Mouse (Mus musculus): ENCODE data around the gene Hipk3.

Hipk3 gene

DNA sequence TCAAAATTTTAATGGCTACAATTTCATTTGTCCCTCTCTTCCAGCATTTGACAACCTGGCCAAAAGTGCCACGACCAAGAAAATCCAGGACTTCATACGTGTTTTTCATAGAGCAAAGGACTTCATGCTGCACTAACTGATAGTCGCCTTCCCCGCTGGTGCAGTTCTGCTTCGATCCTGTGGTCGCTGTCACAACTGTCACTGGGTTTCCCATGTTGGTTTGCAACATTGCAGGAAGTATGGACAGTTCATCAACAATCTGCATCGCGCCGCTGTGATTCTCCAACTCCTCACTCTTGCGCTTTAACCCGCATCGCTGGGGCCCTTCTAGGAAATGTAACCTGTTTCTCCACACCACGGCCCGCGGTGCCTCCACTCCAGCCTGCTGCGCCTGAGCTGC lies 23.1 kb downstream of the Hipk3 start:
- no peak for DNase-seq (ENCODE audit: low spot score in 2 of 2)

DNA sequence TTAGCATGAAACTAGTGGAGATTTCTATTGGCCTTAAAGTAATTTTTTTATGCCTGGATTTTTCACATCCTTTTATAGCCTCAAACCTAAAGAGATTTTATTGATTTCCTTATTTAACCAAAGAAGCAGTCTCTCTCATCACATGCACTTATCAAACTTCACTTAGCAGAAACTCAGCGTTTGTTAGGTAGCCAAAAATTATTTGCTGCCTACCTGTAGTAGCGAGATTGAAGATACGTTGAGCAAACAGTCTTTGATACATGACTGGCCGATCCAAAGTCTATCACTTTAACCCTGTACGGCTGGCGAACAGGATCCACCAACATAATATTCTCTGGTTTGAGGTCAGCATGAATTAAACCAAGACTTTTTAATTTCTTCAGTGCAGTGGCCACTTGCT lies 23.7 kb downstream of the Hipk3 start:
- DNase-seq (ENCODE audit: low spot score in 2 of 2) = no peak

DNA sequence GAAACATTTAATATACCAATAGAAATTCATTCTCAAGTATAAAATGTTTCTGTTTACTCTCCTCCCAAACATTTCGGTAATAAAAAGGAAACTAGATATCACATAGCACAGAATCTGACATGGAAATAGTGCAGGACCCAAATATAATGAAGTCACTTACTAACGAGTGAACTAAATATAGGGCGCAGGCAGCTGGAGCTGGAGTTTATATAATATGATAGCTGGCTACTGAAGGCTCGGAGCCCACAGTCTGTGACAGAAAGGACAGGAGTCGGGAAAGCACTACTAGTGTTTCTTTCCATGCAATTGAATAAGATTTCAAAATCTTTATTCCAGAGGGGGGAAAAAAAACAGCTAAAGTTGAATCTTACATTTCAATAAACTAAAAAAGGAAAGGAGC lies 25.8 kb downstream of the Hipk3 start:
- no peak for DNase-seq (ENCODE audit: low spot score in 2 of 2)

DNA sequence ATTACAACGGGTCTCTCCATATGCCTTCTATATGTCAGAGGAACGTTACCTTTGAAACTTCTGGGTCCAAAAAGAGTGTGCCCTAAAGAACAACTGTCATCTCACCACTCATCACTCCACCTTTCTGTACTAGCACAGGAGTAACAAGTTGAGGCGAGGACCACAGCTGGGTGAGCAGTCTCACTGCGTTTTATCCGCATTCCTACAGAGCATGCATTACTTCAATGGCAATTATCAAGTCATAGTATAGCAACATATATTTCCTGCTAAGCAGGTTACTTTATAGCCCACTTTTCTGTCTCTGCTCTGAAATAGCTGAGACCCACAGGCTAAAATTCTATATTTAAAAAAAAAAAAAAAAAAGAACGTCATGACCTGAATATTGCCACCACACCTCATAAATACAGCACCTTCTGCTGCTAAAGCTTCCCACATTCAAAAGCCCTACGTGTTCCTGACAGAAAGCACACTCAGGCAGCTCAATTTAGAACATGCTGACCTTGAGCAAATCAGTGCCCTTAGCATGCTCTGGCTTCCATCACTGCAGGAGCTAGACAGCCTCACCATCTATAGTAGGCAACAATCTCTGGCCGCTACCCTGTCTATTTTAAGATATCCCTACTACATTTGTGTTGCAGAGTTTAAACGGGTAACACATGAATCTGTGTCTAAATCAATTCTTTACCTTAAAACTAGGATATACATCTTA lies 27.2 kb downstream of the Hipk3 start:
- DNase-seq (ENCODE audit: low spot score in 2 of 2) = no peak

DNA sequence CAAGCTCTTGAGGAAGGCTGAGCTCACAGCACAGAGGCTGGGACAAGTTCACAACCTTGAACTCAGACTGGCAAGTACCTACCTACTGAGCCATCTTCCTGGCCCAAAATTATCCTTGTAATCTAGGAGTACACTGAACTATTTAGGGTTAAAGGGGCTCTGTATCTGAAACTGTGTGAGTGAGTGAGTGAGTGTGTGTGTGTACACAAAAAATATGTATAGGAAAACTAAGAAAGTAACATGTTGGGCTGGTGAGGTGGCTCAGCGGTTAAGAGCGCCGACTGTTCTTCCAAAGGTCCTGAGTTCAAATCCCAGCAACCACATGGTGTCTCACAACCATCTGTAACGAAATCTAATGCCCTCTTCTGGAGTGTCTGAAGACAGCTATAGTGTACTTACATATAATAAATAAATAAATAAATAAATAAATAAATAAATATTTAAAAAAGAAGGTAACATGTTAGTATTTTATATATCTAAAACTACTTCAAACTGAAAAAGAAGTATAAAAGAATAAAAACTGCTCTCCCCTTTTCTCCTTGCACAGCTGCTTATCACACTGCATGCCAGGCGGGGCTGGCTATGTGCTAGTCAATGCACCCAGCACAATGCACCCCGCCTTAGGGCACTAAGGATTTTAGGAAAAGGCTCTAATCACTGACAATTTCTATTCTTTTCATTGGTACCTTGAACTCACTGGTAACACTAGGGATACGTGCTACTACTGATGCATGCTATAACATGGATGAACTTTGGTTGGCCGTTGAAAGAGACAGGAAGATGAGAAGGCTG lies 28.4 kb downstream of the Hipk3 start:
- no peak for DNase-seq (ENCODE audit: low spot score in 2 of 2)

DNA sequence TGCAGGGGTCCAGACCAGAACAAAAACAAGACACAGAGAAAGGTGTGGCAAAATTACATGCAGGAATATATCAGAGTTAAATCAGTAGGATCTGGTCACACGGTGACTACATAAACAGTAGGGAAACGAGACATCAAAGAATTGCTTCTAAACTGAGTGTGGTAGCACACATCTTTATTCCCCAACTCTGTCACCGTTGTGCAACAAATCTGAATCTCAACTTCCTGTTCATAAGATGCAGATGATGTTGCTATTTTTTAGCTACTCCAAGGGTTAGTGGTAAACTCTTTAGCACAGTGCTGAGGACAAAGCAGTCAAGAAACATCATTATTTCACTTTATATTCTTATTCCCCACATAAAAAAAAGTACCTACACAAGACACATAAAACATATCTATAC lies 34.2 kb downstream of the Hipk3 start:
- DNase-seq (ENCODE audit: low spot score in 2 of 2) = no peak

DNA sequence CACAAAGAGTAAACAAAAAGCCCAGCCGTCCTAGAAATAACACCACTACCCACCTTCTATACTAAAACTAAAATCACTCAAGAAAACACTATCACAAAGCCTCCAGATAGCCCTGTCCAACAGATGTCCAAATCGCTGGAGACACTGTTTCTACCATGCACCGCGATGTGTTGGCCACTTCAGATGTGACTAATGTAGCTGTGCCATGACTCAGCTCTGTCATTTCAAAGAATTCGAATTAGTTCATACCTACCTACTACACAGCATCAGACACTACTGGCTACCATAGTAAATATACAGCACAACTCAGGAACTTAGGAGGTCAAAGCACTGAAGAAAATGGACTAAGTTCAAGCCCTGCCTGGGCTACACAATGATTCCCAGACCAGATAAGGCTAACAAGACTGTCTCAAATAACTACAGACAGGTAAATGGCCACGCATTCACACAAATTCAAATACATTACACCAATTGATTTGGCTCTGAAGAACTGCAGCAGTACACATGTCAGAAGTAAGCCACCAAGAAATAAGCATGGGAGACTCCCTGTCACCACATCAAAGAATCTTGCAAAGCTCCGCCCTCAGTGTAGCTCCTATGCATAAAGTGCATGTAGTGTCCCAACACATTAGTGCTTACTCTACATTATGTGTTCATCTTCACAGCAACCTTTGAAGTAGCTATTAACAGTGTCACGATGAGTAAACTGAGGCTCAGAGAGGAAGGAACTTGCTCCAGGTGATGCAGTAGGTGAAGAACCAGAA lies 35.5 kb downstream of the Hipk3 start:
- no peak for DNase-seq (ENCODE audit: low spot score in 2 of 2)

DNA sequence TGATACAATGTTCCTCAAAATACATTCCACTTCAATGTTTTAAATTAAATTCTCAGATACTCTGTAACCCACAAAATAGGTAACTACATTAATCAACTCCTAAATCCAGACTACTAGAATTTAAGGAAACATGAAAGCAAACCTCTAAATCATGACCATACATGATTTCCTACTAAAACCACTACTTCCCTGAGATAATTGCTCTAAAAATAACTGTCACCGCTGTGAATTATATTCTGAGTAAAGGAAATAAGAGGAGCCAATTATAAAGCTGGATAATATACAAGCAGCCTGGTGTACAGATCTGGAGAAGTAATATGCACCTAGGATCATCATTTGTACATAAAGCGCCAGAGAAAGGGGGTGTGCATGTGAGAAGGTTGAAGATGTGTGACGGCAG lies 37.1 kb downstream of the Hipk3 start:
- no peak for DNase-seq (ENCODE audit: low spot score in 2 of 2)

DNA sequence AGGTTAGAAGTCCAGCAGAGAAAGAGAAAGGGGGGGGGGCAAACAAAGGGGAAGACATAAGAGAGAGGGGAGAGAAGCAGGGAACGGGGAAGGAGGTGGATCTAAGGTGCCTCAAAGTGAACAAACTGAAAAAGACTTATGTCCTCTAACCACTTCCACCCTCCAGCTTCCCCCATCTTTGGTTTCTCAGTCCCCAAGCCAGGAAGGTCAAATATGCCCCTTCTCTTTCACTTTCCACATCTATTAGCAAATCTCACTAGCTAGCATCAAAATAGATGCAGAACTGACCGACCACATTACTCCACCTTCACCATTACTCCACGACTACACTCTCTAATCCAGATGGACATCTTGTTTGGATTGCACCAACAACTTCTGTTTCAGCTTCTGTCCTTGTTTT lies 43.6 kb downstream of the Hipk3 start:
- DNase-seq (ENCODE audit: low spot score in 2 of 2) = no peak

DNA sequence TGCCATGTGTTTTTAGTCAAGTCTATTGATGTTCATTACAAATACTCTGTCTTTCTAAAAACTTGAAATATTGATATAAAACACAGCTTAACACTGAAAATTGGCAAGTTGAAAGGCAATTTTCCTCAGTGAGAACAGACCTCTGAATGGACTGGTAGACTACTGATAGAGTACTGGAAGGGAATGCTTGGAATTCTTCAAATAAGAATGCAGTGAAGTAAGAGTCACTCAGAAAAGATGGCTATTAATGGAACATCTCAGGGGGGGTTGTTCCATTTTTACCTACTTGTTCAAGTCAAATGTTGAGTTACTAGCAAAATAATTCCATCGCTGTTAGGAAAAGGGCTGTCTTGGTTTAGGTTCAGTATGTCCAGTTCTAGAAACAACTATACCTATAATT lies 45.1 kb downstream of the Hipk3 start:
- no peak for DNase-seq (ENCODE audit: low spot score in 2 of 2)

DNA sequence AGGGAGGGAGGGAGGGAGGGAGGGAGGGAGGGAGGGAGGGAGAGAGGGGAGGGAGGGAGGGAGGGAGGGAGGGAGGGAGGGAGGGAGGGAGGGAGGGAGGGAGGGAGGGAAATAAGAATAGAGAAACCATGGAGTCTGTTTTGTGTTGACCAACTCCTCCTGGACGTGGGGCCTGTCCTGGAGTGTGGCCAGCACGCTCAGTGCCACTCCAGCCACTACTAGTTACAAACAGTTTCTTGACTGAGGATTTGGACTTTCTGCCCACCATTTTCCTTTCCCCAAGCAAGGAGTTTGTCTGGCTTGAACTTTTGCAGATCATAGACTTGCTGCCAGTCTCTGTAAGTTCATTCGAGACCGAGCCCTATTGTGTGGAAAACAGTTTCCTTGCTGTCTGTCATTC lies 46.0 kb downstream of the Hipk3 start:
- DNase-seq (ENCODE audit: low spot score in 2 of 2) = no peak

DNA sequence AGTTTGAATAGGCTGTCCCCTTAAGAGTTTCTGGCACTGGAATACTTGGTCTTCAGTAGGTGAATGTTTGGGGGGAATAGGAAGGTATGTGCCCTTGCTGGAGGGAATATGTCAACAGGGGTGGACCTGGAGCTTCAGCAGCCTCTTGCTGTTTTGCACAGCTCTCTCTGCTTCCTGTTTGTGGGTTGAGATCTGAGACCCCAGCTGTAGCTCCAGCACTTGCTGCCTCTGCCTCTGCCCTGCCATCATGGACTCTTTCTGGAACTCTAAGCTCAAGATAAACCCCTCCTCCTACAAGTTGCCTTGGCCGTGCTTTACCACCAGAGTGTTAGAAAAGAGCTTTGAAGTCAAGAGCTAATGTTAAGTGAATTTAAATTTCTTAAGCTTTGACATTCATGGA lies 48.2 kb downstream of the Hipk3 start:
- no peak for DNase-seq (ENCODE audit: low spot score in 2 of 2)

DNA sequence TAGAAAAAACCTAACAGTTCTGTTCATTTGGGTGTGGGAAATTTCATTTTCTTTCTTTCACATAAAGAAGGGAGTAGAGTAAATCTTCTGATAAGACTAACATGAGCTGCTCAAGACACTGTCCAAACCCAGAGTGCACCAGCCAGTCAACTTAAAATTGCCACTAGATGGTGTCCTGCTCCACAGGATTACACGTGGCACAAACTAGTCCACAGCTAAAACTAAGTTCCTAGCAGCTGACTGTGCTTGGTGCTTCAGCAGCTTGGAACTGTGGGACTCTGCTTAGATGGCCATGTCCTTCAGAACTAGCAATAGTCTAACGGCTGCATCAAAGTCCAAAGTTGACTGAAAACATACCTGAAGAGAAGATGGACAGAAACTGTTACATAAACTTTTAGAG lies 49.5 kb downstream of the Hipk3 start:
- DNase-seq (ENCODE audit: low spot score in 2 of 2) = peak; percentile 29 to 40

DNA sequence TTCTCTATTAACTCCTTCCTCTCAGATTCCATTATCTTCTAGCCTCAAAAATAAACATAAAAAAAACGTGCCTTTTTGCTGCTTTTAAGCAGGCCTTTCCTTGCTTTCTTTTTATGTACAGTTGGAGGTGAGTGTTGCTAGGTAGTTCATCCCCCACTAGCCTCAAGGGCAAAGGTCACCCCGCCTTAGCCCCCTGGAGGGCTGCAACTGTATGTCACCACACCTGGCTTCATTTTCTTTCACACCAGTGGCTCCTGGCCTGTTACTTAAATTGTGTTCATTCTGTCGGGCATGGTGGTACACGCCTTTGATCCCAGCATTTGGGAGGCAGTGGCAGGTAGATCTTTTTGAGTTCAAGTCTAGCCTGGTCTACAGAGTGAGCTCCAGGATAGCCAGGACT lies 51.9 kb downstream of the Hipk3 start:
- no peak for DNase-seq (ENCODE audit: low spot score in 2 of 2)

DNA sequence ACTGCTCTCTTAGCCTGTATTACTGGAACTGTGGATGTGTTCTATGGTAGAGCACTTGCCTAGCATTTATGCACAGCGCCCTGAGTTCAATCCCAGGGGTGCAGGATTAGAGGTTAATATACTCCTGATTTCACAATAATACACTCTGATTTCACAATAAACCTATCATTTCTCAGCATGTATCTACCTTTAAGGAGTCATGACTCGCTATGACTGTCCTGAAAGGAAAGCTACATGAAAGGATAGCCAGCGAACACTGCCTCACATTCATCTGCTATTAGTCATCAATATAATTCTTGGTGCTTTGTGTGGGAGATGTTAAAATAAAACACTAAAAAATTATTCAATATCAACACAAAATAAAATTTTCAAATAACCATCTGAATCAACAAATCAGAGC lies 58.0 kb downstream of the Hipk3 start:
- DNase-seq (ENCODE audit: low spot score in 2 of 2) = no peak

DNA sequence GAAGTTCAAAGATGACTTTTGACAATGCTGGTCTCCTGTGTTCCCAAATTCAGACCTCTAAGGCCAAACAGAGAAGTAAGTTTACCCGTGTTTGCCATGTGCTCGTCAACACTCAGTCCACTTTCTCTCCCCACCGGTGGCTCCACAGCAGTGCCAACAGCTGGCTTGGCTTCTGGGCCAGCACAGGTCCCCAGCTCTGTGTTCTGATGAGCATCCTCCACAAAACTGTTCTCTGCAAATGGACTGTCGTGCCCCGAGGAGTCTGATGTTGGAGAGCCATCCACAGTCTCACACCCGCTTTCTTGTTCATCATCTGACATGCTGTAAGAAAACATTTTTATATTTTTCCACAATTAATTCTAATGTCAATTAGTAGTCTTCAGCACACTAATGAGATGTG lies 63.2 kb downstream of the Hipk3 start:
- no peak for DNase-seq (ENCODE audit: low spot score in 2 of 2)

DNA sequence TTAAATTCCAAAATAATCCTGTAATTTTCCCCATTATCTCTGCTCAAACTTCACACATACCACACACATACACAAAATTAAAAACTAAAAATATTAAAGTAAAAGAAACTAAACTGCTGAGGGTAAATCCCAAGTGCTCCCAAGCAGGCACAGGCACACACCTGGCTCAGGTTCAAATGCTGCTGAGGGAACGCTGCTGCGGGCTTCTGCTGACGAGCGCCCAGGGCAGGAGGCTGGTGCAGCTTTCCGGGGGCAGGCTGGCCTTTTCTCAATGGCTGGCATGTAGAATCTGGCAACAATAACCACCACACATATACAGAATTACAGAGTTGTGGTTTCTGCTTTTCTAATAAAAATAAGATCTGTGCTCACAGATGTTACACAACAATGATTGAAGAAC lies 63.7 kb downstream of the Hipk3 start:
- no peak for DNase-seq (ENCODE audit: low spot score in 2 of 2)

DNA sequence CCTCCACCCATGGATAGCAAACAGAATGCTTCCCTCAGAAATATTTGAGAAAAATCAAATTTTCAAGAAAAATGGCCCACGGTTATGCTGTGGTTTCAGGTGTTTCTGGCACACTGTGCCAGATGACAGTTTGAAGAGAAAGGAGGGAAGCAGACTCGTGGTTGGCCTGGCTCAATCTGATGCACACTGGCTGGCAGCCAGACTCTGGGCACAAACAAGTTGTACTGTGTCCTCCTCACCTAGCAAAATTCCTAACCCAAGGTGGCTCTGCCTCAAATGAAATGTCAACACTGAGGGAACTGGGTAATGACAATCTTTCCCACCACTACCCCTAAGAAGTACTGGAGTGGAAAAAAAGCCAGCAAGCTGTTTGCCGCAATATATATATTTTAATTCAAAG lies 68.1 kb downstream of the Hipk3 start:
- no peak for DNase-seq (ENCODE audit: low spot score in 2 of 2)

DNA sequence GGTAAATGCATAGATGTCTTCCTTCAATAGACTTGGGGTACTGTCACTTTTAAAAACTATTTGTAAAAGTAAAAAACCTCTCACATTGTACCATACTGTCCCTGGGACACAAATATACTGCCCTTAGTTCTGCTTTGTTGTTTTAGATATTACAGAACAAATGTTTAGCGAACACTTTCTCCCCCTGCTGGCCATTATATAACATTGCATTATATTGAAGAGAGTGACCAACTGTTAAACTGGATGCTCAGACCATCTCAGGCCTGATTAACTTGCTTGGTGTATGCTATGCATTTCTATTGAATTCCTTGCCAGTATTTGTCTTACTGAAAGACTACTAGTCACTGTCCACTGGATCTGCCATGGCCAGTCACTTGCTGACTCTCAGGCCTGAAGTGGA lies 72.0 kb downstream of the Hipk3 start:
- no peak for DNase-seq (ENCODE audit: low spot score in 2 of 2)

DNA sequence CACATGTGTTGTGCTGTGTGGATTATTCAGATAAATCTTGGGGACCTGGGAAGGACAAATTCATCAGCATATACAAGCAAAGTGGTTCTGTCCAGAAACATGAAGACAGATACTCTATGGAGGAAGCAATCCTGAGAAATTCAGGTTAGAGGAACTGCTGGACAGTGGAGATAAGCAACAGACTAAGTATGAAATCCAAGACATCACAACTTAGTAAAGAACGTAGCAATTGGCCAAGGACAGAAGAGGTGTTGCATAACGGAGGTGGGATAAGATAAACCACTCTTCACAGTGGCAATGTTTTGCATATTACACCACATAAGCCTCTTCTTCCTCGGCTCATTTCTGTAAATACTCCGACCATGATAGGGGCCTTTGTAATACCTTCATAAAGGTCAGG lies 73.4 kb downstream of the Hipk3 start:
- no peak for DNase-seq (ENCODE audit: low spot score in 2 of 2)

DNA sequence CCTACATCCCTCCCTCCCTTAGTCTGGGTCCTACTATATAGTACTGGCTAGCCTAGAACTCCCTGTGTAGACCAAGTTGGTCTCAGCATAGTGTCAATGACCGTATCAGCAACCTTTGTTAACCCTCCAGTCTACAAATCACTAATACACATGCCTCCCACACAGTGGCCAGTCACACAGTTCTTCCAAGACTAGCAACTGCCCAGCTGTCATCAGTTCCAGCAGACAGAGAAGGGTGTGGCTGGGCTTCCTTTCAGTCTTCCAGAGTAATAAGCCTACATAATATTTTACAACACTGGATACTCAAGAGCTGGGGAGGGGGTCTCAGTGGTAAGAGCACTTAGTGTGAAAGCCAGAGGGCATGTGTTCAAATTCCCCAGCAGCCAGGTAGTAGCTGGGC lies 74.2 kb downstream of the Hipk3 start:
- no peak for DNase-seq (ENCODE audit: low spot score in 2 of 2)

DNA sequence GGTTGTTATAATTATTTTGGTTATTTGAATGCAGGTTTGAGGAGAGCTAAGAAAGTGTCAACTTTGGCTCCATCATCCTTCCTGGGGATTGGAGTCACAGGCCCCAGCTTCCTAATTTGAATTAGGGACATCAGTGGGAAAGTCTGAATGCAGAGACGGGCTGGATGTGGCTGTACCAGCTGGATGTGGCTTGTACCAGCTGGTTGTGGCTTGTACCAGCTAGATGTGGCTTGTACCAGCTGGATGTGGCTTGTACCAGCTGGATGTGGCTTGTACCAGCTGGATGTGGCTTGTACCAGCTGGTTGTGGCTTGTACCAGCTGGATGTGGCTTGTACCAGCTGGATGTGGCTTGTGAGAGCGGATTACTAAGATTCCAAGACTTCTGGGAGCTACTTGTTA lies 74.8 kb downstream of the Hipk3 start:
- no peak for DNase-seq (ENCODE audit: low spot score in 2 of 2)

DNA sequence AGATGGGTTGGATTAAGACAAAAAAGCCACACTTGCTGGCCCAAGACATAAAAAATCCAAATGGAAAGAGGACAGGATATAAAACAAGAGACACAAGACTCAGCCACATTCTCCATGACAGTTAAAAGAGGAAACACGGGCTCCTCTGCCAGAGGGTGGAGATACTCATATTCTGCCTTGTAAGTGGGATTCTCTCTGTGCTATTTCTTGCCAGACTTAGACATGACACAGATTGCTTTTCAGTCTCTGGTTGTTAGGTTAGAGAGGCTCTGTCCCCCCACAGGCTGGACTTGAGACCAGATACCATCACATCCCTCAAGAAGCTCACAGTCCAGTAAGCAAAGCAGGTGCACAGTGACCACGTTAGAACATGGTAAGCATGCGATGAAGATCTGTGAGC lies 81.2 kb downstream of the Hipk3 start:
- DNase-seq (ENCODE audit: low spot score in 2 of 2) = no peak
